Mouse (Mus musculus): ENCODE measurements around the gene Apof. TPM values are rescaled to one million over a fixed set of nuclear protein-coding genes. Genes with fewer than 3 reads are reported as not detected.

Apof gene
- total RNA-seq (2021): not detected
- long read RNA-seq, experiment 1: 0 reads
- long read RNA-seq, experiment 2: 0 reads

DNA sequence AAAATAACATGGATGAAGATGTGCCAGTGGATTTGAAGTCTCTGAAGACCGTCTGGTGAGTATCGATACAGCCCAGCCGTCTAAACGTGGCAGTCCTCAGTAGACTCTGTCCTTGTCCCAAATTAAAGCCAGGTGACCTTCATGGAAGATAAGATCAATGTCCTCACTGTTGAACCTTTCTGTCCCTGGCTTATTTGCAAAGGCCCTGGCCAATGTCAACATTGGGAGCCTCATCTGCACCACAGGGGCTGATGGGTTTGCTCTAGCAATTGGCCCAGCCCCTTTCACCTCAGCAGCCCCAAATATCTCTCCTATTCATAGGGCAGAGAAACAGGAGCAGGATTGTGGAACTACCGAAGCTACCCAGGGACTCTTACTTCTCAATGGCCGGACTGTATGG is at the start of gene Apof:
Gene Apof (plus strand): TSS at position 301 of the 400 bp plus-strand sequence.
- no peak for DNase-seq (ENCODE audit: low spot score in 2 of 2)

- DNase-seq (ENCODE audit: low spot score in 2 of 2): no peak
Measured at GRCm38 (mm10) chr10:128221533-128222286, 46.8 kb upstream of the Apof start.

DNA sequence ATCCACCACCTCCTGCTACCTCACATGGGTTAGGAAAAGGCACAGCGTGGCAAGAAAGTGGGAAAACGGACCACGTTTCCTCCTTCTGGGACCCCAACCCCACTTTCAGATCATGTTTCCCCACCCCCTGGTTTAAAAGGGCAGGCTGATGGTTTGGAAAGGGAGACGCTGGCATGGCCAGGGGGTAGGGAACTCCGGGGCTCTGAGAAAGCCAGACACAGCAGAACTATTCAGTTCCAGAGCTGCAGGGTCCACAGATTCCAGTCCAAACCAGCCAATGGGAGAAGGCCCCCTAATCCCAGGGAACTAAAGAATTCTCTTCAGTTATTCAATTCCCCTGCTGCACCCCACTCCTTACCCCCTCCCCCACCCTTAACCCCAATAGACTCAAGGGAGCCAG is 43.4 kb upstream of the Apof start:
- no peak for DNase-seq (ENCODE audit: low spot score in 2 of 2)

DNA sequence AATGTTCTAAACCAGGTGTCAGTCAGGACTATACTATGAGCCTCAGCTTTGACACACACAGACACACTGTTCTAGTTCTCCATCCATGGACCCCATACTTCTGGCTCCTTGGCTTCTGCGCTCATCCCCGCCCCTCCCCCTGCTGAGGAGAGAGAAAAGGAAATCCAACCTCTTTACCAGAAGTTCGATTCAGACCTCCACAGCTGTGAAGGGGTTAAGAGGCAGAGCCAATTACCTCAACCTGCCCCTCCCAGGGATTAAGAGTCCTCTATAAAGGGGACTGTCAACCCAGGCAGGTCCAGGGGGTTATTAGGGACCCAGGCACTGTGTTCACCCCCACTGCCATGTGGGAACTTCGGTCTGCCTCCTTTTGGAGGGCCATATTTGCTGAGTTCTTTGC is 42.9 kb upstream of the Apof start, which contains the start of gene Mip:
Gene Mip (plus strand): TSS at position 301 of the 400 bp plus-strand sequence.
- DNase-seq (ENCODE audit: low spot score in 2 of 2): no peak

DNA sequence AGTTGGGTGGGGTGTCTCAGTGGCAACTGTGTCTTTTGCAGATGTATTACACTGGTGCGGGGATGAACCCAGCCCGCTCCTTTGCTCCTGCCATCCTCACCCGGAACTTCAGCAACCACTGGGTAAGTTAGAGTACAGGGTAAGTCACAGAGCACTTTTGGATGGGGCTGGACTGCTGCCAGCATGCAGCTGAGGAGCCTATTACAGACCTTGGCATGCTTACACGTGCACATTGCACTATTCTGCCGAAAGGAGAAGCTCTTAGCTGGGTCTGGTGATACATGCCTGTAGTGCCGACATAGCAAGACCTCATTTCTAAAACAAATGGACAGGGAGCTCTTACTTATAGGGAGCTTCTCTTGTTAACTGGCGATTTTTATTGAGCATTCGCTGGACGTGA is 40.9 kb upstream of the Apof start:
- DNase-seq (ENCODE audit: low spot score in 2 of 2): no peak

DNA sequence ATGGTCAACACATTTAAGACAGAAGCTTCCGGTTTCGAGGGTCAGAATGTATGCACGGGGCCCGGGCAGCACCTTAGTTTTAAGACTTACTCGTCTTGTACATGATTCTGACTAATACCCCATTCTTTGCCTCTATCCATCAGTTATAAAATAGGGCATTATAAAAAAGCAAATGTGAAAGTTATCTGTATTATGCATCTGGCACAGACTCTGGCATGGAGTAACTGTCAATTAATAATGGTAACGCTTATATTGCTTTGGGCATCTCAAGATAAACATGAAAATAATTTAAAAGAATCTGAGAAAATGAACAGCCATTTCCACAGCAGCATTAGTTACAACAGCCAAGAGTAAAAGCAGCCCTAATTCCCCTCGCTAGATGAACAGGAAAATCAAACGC is 40.5 kb upstream of the Apof start:
- no peak for DNase-seq (ENCODE audit: low spot score in 2 of 2)

DNA sequence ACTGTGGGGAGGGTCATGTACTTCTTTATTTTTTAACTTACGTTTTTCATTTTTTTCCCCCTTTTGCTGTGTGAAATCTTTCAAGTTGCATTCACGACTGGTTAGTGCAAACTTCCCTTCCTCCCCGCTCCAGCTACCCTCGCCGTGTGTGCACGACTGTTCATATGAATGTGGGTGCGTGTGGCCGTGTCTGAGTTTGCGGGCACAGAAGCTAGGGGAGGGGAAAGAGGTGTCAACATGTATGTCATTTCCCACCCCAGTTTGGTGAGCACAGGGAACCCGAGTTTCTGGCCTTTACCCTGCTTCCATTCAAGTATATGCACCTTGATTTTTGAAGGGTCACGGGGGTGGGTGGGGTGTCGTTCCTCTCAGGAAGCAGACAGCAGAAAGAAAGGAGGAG is 37.9 kb upstream of the Apof start:
- DNase-seq (ENCODE audit: low spot score in 2 of 2): no peak

DNA sequence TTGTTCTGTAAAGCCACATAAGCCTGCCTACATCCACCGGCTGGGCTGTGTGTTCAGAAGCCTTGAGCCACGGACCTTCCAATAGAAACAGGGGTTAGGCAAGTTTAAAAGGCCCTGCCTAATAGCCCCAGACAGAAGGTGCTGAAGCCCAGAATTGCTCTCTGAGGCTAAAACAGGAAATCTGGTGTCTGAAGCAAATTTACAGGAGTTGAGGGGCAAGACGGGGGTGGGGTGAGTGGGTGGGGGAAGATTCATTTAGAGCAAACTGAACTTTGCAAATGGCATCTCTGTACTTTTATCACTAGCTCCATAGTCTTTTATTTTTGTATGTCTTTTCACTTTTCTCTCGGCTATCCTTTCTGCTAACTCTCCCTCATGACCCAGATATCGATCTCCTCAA is 37.3 kb upstream of the Apof start:
- no peak for DNase-seq (ENCODE audit: low spot score in 2 of 2)

DNA sequence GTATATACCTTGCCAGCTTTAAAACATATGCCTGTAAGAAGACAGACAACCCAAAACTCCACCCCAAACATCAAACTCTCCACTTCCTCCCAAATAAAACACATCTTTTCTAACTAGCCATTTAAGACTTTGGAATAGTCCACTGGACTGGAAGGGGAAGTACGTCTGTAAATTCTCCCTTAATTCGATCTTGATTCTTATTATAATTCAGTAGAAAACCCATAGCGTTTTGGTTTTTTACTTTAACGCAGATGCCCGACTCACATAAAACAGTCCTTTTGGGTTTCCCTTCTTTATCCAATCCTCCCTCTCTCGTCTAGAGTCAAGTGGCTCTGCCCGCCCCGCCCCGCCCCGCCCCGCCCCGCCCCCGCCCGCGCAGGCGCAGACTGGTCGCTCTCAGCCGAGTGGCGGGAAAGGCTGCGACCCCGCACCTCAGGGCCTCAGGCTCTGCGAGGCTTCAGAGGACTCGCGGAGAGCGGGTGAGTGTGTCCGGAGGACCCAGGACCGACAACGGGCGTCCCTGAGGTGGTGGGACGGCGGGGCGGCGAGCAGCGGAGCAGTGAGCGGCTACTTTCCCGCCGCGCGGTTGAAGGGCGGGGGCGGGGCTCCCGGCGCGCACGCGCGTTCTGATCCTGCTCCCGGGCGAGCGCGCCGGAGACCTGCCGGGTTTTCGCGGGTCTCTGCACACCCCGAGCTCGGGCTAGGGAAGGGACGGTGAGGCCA is 36.6 kb upstream of the Apof start, which contains the start of gene Timeless:
Gene Timeless (plus strand): TSS at position 369 of the 723 bp plus-strand sequence.
- DNase-seq (ENCODE audit: low spot score in 2 of 2): peak; percentile 81 to 92

- peak; percentile 46 to 72 for DNase-seq (ENCODE audit: low spot score in 2 of 2)
Measured at GRCm38 (mm10) chr10:128232420-128232985, 36.0 kb upstream of the Apof start.

DNA sequence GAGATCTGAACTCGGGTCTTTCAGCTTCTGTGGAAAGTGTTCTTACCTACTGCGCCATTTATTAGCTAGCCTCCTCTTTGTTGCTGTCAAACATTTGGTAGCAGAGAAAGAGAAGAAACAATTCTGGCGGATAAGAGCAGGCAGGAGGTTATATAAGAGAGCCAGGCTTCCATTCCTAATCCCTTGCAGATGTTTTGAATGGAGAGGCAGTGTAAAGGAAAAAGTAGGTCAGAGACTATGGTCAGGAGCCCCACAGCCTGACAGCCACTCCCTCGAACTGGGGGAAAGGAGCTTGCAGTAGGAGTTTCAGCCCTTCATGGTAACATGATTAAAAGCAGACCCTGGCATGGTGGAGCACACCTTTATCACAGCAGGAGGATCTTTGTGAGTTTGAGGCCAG is 32.1 kb upstream of the Apof start:
- DNase-seq (ENCODE audit: low spot score in 2 of 2): no peak

DNA sequence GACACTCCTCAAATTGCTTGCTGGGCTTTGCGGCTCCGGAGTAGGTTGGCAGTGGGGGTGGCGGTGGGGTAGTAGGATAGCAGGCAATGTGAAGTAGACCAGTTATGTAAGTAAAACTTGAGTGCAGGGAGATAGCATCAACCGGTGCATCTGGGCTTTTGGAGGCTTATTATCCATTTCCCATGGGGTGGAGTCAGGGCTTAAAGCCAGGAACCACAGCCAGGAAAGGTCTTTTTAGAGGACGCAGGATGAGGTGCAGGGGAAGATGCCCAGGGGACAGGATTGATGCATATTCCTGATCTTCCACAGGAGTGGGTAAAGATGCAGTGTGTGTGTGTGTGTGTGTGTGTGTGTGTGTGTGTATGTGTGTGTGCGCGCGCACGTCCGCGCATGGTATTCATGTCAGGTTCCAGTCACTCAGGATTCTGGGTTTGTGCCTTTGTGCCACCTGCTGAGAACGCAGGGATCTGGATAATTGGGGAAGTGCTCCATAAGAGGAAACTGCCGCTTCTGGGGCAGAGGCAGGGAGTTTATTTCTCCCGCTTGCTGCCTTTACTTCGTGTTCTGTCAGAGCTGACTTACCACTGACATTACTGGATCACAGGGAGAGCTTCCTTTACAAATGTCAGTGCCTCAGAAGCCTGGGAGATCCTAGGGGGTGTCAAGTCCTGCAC is 30.5 kb upstream of the Apof start:
- no peak for DNase-seq (ENCODE audit: low spot score in 2 of 2)

DNA sequence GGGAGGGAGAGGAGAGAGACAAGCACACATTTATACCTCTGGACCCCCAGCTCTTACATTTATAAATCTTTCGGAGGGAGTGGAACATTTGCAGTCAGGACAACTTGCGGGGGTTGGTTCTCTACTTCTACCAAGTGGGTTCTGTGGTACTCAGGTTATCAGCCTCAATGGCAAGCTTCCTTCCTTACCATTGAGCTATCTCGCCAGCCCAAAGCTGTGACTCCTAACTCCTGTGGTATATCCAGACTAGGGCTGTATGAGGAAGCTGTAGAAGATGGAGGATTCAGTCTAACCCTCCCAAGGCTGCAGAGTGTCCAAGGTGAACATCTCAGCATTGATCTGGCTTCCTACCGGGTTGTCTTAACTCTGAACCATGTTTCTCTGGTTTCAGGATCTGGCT is 29.3 kb upstream of the Apof start:
- no peak for DNase-seq (ENCODE audit: low spot score in 2 of 2)

DNA sequence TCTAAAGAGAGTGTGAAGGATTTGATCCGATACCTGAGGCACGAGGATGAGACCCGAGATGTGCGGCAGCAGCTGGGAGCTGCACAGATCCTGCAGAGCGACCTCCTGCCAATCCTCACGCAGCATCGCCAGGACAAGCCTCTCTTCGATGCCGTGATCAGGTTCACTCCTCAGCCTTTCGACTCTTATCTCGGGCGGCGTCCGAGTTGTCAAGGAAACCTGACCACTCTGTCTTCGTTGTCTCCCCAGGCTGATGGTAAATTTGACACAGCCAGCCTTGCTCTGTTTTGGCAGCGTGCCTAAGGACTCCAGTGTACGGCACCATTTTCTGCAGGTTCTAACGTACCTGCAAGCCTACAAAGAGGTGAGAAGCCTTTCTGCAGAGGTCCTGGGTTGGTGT is 28.3 kb upstream of the Apof start:
- DNase-seq (ENCODE audit: low spot score in 2 of 2): no peak

- no peak for DNase-seq (ENCODE audit: low spot score in 2 of 2)
Measured at GRCm38 (mm10) chr10:128243252-128243651, 25.2 kb upstream of the Apof start.

GRCm38 (mm10) chr10:128244121-128244520 is 24.4 kb upstream of the Apof start:
- no peak for DNase-seq (ENCODE audit: low spot score in 2 of 2)

DNA sequence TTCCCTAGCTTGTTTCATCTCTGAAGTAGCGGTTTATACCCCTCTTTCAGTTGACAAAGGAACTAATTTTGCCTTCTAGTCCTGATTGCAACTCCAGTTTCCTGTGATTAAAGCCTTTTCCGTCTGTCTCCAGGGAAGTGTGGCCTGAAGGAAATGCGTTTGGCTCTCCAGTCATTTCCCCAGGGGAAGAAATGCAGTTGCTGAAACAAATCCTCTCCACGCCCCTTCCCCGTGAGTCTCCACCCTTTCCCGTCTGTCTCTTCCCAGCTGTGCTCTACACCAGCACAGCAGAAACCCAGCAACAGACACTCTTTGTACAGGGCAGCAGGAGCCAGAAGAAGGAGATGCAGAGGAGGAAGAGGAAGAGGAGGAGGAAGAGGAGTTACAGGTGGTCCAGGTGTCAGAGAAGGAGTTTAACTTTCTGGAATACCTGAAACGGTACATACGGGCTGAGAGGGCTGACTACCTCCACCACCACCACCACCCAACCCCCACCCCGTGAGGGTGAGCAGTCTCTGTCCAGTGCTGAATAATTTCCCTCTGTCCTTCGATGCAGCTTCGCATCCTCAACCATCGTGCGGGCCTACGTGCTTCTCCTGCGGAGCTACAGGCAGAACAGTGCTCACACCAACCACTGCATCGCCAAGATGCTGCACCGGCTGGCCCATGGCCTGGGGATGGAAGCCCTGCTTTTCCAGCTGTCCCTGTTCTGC is 21.3 kb upstream of the Apof start:
- DNase-seq (ENCODE audit: low spot score in 2 of 2): no peak

DNA sequence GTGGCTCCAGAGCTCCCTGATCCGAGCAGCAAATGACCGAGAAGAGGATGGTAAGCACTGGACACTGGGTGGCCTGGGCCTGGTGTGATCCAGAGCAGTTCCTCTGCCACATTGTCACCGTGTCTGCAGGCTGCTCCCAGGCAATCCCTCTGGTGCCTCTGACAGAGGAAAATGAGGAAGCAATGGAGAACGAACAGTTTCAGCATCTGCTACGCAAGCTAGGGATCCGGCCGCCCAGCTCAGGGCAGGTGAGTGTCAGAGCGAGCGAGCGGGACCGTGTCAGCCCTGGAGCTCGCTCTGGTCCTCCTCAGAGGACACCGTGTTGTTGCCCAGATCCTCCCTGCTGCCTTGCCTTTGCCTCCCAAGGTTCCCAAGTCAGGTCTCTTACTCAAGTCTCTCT is 17.9 kb upstream of the Apof start:
- no peak for DNase-seq (ENCODE audit: low spot score in 2 of 2)

GRCm38 (mm10) chr10:128253677-128254255 is 14.7 kb upstream of the Apof start, which contains the start of gene Apon:
Apon (plus strand) TSS chr10:128254096.
- no peak for DNase-seq (ENCODE audit: low spot score in 2 of 2)

GRCm38 (mm10) chr10:128255925-128256324 is 12.5 kb upstream of the Apof start:
- DNase-seq (ENCODE audit: low spot score in 2 of 2): no peak
